Mouse (Mus musculus) lung, adult 2 months (tissue): ENCODE measurements around the gene Mapk7.

Source experiments
- CTCF ChIP-seq: fragments of 200-500 bp; IDR thresholded peaks from 2 replicates; pipeline ENCODE4 v1.5.1; 2011; ENCODE audit warnings: mild to moderate bottlenecking, low read length, control low read depth; ENCODE audit not compliant: insufficient read depth
- POLR2A ChIP-seq: fragments of 200-500 bp; IDR thresholded peaks from 2 replicates; pipeline ENCODE4 v1.6.1; 2011; ENCODE audit warnings: low read depth, mild to moderate bottlenecking, control low read depth, low read length, borderline replicate concordance; ENCODE audit errors: extremely low read depth

- TF ChIP-seq POLR2A: no peak
- no peak for TF ChIP-seq CTCF
Measured at GRCm38 (mm10) chr11:61529268-61529713, 35.1 kb upstream of the Mapk7 start.
